Mouse (Mus musculus) heart, adult 2 months (tissue): ENCODE results near the gene Ets1.

Source experiments
- EP300 ChIP-seq: fragments of 200-500 bp; IDR thresholded peaks from 2 replicates; pipeline ENCODE4 v1.6.1; 2011; ENCODE audit warnings: low read depth, low read length, control low read depth; ENCODE audit not compliant: insufficient read depth
- POLR2A ChIP-seq: fragments of 200-500 bp; IDR thresholded peaks from 2 replicates; pipeline ENCODE4 v1.6.1; 2011; ENCODE audit warnings: mild to moderate bottlenecking, low read depth, low read length, control low read depth; ENCODE audit not compliant: insufficient read depth

DNA sequence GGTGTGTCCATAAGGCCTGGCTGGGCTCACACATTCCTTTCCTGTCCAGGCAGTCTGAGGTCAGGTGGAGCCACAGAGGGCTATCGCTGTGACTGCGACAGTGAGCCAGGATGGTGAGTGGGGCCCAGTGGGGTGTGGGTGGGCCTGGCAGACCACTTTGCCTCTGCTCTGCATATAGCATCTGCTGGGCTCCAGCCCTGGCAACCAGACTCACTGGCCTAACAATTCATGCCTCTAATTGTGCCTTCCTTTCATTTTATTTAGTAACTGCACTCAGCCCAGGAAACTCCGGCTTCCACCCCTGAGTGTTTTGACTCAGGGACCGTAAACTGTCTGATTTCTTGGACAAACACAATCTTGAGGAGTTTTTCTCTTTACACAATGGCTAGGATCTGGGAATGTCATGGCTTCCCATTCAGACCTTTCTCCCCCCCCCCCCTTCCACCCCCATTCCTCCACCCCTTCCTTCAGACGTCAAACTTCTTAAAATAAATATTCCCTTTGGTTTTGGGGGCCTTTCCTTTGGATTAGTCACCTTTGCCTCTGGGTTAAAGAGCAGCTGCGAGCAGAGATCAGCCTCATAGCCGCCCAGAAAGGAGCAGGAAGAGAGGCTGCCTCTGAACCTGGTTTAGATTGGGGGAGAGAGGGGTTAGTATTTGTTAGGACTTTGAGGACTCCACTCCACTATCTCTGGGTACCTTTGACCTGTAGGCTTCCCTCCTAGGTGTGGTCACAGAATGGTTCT lies 40.8 kb upstream of the Ets1 start:
- peak; percentile 40; the same call in 1 of the 2 replicates for TF ChIP-seq POLR2A
- TF ChIP-seq EP300 = 0 out of 2 replicates have a peak, but pooled peaks have one; percentile 5
